Mouse (Mus musculus) thymus, postnatal 25 days (tissue): ENCODE results near the gene Ccnd2.

Source experiments
- DNase-seq: peaks from one replicate; pipeline ENCODE4 v3.0.0; 2022

The Ccnd2 gene

GRCm38 (mm10) chr6:127148526-127149302, 3.3 kb downstream of the Ccnd2 start:
- no peak for DNase-seq

GRCm38 (mm10) chr6:127147665-127148064, 4.3 kb downstream of the Ccnd2 start:
- peak; percentile 84 for DNase-seq

- no peak for DNase-seq
Measured at GRCm38 (mm10) chr6:127146322-127146947, 5.6 kb downstream of the Ccnd2 start.

- no peak for DNase-seq
Measured at GRCm38 (mm10) chr6:127145464-127146190, 6.4 kb downstream of the Ccnd2 start.

GRCm38 (mm10) chr6:127143576-127144288, 8.3 kb downstream of the Ccnd2 start:
- DNase-seq: no peak

GRCm38 (mm10) chr6:127143124-127143520, 8.9 kb downstream of the Ccnd2 start:
- no peak for DNase-seq

GRCm38 (mm10) chr6:127142154-127143123, 9.6 kb downstream of the Ccnd2 start:
- peak; percentile 65 for DNase-seq

GRCm38 (mm10) chr6:127138962-127139361, 13.0 kb downstream of the Ccnd2 start:
- no peak for DNase-seq

- no peak for DNase-seq
Measured at GRCm38 (mm10) chr6:127133433-127134245, 18.4 kb downstream of the Ccnd2 start.

GRCm38 (mm10) chr6:127132719-127133118, 19.3 kb downstream of the Ccnd2 start:
- DNase-seq: no peak

GRCm38 (mm10) chr6:127131946-127132345, 20.0 kb downstream of the Ccnd2 start:
- DNase-seq: no peak

GRCm38 (mm10) chr6:127130377-127130776, 21.6 kb downstream of the Ccnd2 start:
- no peak for DNase-seq

- DNase-seq: no peak
Measured at GRCm38 (mm10) chr6:127129659-127130058, 22.3 kb downstream of the Ccnd2 start.

- no peak for DNase-seq
Measured at GRCm38 (mm10) chr6:127123506-127123905, 28.5 kb downstream of the Ccnd2 start.

GRCm38 (mm10) chr6:127122996-127123395, 29.0 kb downstream of the Ccnd2 start:
- no peak for DNase-seq

- no peak for DNase-seq
Measured at GRCm38 (mm10) chr6:127122221-127122806, 29.7 kb downstream of the Ccnd2 start.

GRCm38 (mm10) chr6:127114753-127115456, 37.1 kb downstream of the Ccnd2 start:
- no peak for DNase-seq

- DNase-seq: peak; percentile 94
Measured at GRCm38 (mm10) chr6:127109402-127109930, 42.5 kb downstream of the Ccnd2 start, which contains the start of gene Tigar. Tigar (minus strand) TSS chr6:127109557.

- DNase-seq: no peak
Measured at GRCm38 (mm10) chr6:127108368-127109060, 43.5 kb downstream of the Ccnd2 start.
